Mouse (Mus musculus) heart, postnatal 0 days (tissue): ENCODE measurements around the gene Fam166b.
A peak's percentile ranks its signal among the peaks of the same experiment; 100 is the strongest.

Experiments
- CTCF ChIP-seq: IDR thresholded peaks from 2 replicates; pipeline ENCODE4 v1.5.1; 2016; ENCODE audit warnings: antibody characterized with exemption, control low read depth, low read depth
- EP300 ChIP-seq: IDR thresholded peaks from 2 replicates; pipeline ENCODE4 v1.6.1; 2016; ENCODE audit warnings: antibody characterized with exemption, low read depth

DNA sequence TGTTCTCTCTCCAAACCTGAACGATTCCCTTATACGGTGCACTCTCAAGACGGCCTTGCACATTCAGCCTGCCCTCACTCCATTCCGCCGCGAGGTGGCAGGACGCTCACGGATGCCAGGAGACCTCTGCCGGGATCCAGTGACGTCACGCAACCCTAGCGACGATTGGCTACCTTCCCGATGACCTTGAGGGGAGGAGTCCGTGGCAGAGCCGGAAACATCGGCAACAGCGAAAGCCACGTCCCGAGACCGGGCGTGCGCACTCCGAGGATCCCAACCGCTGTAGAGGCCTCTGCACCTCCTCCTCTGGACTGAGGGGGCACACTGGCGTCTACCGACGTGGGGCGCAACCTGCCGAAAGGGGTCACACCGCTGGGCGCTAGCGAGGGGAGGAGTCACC lies 13.1 kb upstream of the Fam166b start:
- TF ChIP-seq CTCF (peak; percentile 99), EP300 (no peak)
